Mouse (Mus musculus): Measurements from ENCODE around the gene Ccdc71.

DNA sequence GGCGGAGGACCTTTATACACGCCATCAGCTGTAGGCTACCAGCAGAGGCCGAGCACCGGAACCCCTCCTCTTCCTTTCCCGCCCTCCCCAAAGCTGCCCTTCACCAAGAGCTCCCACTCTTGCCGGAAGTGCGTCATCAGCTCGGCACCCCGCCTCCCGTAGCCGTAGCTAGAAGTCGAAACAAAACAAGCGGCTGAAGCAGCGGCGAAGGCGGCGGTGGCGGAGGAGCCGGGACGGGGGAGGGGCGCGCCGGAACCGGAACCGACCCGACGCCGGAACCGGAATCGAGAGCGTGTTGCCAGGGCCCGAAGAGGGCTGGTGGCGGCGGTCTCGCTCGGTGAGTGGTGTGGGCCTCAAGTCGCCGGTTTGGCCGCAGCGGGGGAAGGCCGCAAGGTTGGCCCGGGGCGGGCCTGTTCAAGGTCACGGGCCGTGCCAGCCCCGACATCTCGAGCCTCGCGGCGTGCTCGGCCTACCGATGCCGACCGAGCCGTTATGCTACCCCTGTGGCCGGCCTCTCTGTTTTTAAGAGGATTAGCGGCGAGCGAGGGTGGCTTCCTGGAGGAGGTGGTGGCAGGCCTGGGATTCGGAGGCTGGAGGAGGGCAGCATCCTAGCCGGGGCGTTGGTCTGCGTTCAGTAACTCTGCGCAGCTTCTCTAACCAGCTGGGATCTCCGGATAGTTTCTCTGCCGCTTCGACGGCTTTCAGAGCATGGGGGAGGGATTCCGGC, 30.4 kb downstream of the Ccdc71 start, which contains the start of gene Usp19:
- TF ChIP-seq CTCF (conservative IDR thresholded peaks at IDR 0.05; ENCODE audit: low read length) (no peak), NANOG (IDR thresholded peaks at IDR 0.05; ENCODE audit: borderline replicate concordance, low read length) (no peak), POU5F1 (IDR thresholded peaks at IDR 0.05; ENCODE audit: borderline replicate concordance, low read length) (no peak)

Measured in E14TG2a.4 (cell line).